Mouse (Mus musculus): ENCODE measurements around the gene Mid1. TPM values are rescaled to one million over a fixed set of nuclear protein-coding genes. Genes with fewer than 3 reads are reported as not detected.
"Not testable (repeated sequence)": the region's sequence is repeated elsewhere in the genome, so short reads cannot be mapped to it uniquely, and the experiment has no call there.

Mid1 gene
- polyA plus RNA-seq, 1 experiment = 8.8 TPM

DNA sequence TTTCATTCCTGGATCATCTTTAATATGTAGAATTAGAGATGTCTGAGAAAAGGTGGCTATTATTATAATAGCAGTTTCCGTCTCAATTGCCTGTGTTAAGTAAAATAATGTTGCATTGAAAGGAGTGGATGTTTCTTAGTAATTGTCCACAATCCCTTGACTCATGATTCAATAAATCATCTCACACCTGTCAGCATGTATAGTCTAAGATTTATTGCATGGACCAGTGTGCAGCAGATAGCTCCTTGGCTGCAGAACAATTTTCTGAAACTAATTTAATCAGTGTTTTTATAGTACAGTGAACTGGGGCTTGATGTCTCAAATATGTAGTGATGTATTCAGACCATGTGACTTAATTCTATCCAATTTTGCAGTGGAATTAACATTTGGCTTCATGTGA, 265.6 kb downstream of the Mid1 start:
- DNase-seq = no peak
- Histone ChIP-seq H3K4me1 (ENCODE audit: control insufficient read depth, insufficient read depth, low read length) (no peaks in the 10 kb centered on the region), H3K4me3 (ENCODE audit: insufficient read depth, low read depth, low read length) (no peak overlapping the region), H3K27me3 (replicated peaks; ENCODE audit: control insufficient read depth, insufficient read depth, low read length) (no peaks in the 10 kb centered on the region), H3K36me3 (ENCODE audit: control insufficient read depth, insufficient read depth, low read length) (no peaks in the 10 kb centered on the region), H3K27ac (ENCODE audit: insufficient read depth, low read depth, low read length) (no peak overlapping the region)
- TF ChIP-seq POLR2A (IDR thresholded peaks at IDR 0.05; ENCODE audit: low read depth, low read length) = no peak
- TF ChIP-seq CTCF (conservative IDR thresholded peaks at IDR 0.05; ENCODE audit: insufficient read depth, insufficient read length, low read depth, low read length) = no peak
- WGBS = 73% methylated on average over 1 of the region's 1 CpGs

DNA sequence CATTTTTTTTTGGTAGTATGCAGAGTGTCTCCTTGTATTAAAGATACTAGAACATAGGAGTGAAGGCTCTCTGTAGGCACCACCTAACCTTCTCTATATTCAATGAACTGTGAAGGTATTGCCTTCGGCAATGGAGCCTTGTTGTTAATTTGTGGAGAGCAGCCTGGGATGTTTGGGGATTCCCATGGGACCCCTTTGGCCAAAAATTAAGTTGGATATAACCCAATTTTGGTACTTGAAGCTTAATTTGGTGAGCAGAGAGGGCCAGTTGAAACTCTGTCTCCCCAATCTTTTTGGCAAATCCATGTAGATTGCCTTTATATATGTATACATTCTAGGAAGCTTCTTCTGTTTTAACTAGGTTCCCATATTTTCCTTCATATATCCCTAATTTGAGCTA, 284.3 kb downstream of the Mid1 start:
- Histone ChIP-seq H3K27me3 (replicated peaks; ENCODE audit: control insufficient read depth, insufficient read depth, low read length) (no peaks in the 10 kb centered on the region; the same call in 1 of the 2 replicates), H3K4me1 (ENCODE audit: control insufficient read depth, insufficient read depth, low read length) (peaks cover 4% of the 10 kb centered on the region; the same call in 1 of the 2 replicates), H3K4me3 (ENCODE audit: insufficient read depth, low read depth, low read length) (no peak overlapping the region), H3K27ac (ENCODE audit: insufficient read depth, low read depth, low read length) (no peak overlapping the region), H3K36me3 (ENCODE audit: control insufficient read depth, insufficient read depth, low read length) (no peaks in the 10 kb centered on the region; the same call in 1 of the 2 replicates)
- TF ChIP-seq POLR2A (IDR thresholded peaks at IDR 0.05; ENCODE audit: low read depth, low read length) (no peak), CTCF (conservative IDR thresholded peaks at IDR 0.05; ENCODE audit: insufficient read depth, insufficient read length, low read depth, low read length) (no peak)
- WGBS = 81% methylated on average over 1 of the region's 1 CpGs
- DNase-seq = no peak

DNA sequence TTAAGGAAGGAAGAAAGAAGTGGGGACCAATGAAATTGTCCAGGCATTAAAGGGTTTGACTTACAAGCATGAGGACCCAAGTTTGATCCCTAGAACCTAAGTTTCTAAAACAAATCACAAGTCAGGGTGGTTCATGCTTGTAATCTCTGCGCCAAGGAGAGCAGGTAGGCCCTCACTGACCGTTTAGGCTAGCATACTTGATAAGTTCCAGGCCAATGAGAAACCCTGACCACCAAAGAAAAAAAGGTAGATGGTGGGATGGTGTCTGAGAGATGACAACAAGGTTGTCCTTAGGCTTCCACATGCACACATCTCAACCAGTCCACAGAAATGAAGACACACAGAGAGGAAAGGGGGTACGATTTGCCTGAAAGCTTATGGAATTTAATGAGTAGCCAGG, 284.8 kb downstream of the Mid1 start:
- DNase-seq = peak; percentile 0
- H3K36me3 ChIP-seq (ENCODE audit: control insufficient read depth, insufficient read depth, low read length); H3K27me3 ChIP-seq (replicated peaks; ENCODE audit: control insufficient read depth, insufficient read depth, low read length); H3K27ac ChIP-seq (ENCODE audit: insufficient read depth, low read depth, low read length); H3K4me1 ChIP-seq (ENCODE audit: control insufficient read depth, insufficient read depth, low read length); H3K4me3 ChIP-seq (ENCODE audit: insufficient read depth, low read depth, low read length): not testable (repeated sequence)
- WGBS = 81% methylated on average over 3 of the region's 3 CpGs

GRCm38 (mm10) chrX:169970546-169970945, 285.5 kb downstream of the Mid1 start:
- not testable (repeated sequence) for H3K4me1 ChIP-seq (ENCODE audit: control insufficient read depth, insufficient read depth, low read length); H3K27ac ChIP-seq (ENCODE audit: insufficient read depth, low read depth, low read length); H3K27me3 ChIP-seq (replicated peaks; ENCODE audit: control insufficient read depth, insufficient read depth, low read length); H3K4me3 ChIP-seq (ENCODE audit: insufficient read depth, low read depth, low read length); H3K36me3 ChIP-seq (ENCODE audit: control insufficient read depth, insufficient read depth, low read length)
- WGBS = 88% methylated on average over 7 of the region's 7 CpGs
- peak; percentile 1 for DNase-seq

DNA sequence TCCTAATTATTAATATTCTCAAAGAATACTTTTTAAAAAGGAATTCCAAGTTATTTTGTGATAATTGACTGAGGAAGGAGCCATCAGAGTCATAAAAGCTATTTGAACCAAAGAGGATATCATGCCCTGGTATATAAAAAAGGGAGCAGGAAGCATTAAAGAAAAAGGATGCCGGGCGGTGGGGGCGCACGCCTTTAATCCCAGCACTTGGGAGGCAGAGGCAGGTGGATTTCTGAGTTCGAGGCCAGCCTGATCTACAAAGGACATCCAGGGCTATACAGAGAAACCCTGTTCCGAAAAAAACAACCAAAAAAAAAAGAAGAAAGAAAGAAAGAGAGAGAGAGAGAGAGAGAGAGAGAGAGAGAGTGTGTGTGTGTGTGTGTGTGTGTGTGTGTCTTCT, 286.6 kb downstream of the Mid1 start:
- WGBS = 85% methylated on average over 6 of the region's 6 CpGs
- not testable (repeated sequence) for H3K27me3 ChIP-seq (replicated peaks; ENCODE audit: control insufficient read depth, insufficient read depth, low read length); H3K4me3 ChIP-seq (ENCODE audit: insufficient read depth, low read depth, low read length); H3K36me3 ChIP-seq (ENCODE audit: control insufficient read depth, insufficient read depth, low read length); H3K27ac ChIP-seq (ENCODE audit: insufficient read depth, low read depth, low read length); H3K4me1 ChIP-seq (ENCODE audit: control insufficient read depth, insufficient read depth, low read length)
- DNase-seq = peak; percentile 0

- WGBS = 57% methylated on average over 2 of the region's 2 CpGs
- DNase-seq; H3K4me1 ChIP-seq (ENCODE audit: control insufficient read depth, insufficient read depth, low read length); H3K27me3 ChIP-seq (replicated peaks; ENCODE audit: control insufficient read depth, insufficient read depth, low read length); H3K36me3 ChIP-seq (ENCODE audit: control insufficient read depth, insufficient read depth, low read length); H3K4me3 ChIP-seq (ENCODE audit: insufficient read depth, low read depth, low read length): not testable (repeated sequence)
- H3K27ac ChIP-seq (ENCODE audit: insufficient read depth, low read depth, low read length) = 0 out of 2 replicates have a peak overlapping the region, but pooled peaks have one; percentile 27
These were observed 287.1 kb downstream of the Mid1 start for GRCm38 (mm10) chrX:169972131-169972530.

DNA sequence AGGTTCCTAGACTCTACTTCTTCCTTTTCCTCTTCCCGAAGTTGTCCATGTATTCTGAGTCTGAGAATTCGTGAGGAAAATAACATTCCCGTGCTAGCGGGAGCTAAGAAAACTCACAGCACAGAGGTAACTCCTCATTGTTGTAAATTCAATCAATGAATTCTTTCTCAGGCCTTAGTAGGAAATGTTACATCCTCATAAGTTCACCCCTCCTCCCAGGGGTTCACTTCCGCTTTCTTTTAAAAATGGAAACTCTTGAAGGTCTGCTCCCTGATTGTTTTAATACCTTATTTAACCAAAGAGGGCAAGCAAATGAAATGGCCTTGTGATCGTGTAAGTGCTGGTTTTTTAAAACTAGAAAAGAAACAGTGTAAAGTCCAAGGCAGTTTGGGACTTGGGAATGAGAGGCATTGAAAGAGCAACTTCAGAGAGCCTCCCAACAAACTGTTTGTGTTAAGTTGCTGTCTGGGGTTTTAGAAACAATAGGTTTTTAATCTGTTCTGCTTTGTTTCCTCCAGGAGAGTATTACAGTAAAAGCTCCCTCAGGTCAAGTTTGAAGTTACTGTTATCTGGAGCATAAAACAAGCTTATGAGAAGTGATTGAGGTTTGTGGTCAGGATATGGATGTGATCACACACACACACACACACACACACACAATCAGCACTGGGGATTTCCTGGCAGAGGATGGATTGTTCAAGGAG, 287.9 kb downstream of the Mid1 start:
- not testable (repeated sequence) for H3K4me3 ChIP-seq (ENCODE audit: insufficient read depth, low read depth, low read length); H3K36me3 ChIP-seq (ENCODE audit: control insufficient read depth, insufficient read depth, low read length); H3K27me3 ChIP-seq (replicated peaks; ENCODE audit: control insufficient read depth, insufficient read depth, low read length); H3K4me1 ChIP-seq (ENCODE audit: control insufficient read depth, insufficient read depth, low read length)
- DNase-seq = peak; percentile 59
- H3K27ac ChIP-seq (ENCODE audit: insufficient read depth, low read depth, low read length) = peak overlapping the region; percentile 71; the same call in 1 of the 2 replicates
- WGBS = 74% methylated on average over 6 of the region's 6 CpGs

DNA sequence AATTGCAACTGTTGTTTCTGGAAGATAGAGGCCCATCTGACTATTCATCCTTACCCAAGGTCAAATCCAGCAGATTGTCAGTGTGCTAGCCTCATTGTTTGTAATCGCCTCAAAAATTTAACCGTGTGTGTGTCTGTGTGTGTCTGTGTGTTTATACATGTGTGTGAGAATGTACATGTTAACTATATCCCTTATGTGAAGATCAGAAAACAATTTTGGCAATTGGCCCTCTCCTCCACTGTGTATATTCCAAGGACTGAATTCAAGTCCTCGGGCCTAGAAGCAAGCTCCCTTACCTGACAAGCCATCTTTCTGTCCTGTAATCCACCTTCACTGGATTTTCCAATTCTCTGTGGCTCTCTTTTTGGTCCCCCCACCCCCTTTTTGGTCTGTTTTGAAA, 288.8 kb downstream of the Mid1 start:
- H3K27ac ChIP-seq (ENCODE audit: insufficient read depth, low read depth, low read length); H3K4me3 ChIP-seq (ENCODE audit: insufficient read depth, low read depth, low read length); H3K27me3 ChIP-seq (replicated peaks; ENCODE audit: control insufficient read depth, insufficient read depth, low read length); H3K4me1 ChIP-seq (ENCODE audit: control insufficient read depth, insufficient read depth, low read length); H3K36me3 ChIP-seq (ENCODE audit: control insufficient read depth, insufficient read depth, low read length): not testable (repeated sequence)
- WGBS = 59% methylated on average over 3 of the region's 3 CpGs
- DNase-seq = peak; percentile 27

GRCm38 (mm10) chrX:169974456-169974855, 289.5 kb downstream of the Mid1 start:
- not testable (repeated sequence) for H3K36me3 ChIP-seq (ENCODE audit: control insufficient read depth, insufficient read depth, low read length); H3K4me1 ChIP-seq (ENCODE audit: control insufficient read depth, insufficient read depth, low read length); H3K4me3 ChIP-seq (ENCODE audit: insufficient read depth, low read depth, low read length); H3K27me3 ChIP-seq (replicated peaks; ENCODE audit: control insufficient read depth, insufficient read depth, low read length); H3K27ac ChIP-seq (ENCODE audit: insufficient read depth, low read depth, low read length)
- 50% methylated on average over 4 of the region's 4 CpGs for WGBS
- peak; percentile 39 for DNase-seq

DNA sequence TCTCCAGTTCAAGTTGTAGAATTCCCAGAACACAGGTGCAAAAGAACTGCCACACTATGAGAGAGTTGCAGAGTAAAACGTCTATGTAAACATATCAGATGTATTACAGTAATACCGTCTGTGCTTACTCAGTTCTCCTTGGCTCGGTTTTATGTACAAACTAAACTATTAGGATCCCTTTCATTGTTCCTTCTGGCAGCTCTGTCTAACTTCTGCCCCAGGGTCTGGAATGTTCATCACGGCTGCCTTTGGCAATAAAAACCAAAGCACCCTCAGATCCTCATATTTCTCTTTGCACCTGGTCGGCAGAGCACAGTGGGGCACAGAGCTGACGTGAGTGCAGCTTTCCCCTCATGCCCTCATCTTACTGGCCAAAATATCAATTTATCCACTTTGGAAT, 290.0 kb downstream of the Mid1 start:
- H3K27me3 ChIP-seq (replicated peaks; ENCODE audit: control insufficient read depth, insufficient read depth, low read length); H3K4me3 ChIP-seq (ENCODE audit: insufficient read depth, low read depth, low read length); H3K36me3 ChIP-seq (ENCODE audit: control insufficient read depth, insufficient read depth, low read length); H3K27ac ChIP-seq (ENCODE audit: insufficient read depth, low read depth, low read length): not testable (repeated sequence)
- H3K4me1 ChIP-seq (ENCODE audit: control insufficient read depth, insufficient read depth, low read length) = peaks cover 10% of the 10 kb centered on the region; the same call in 1 of the 2 replicates
- peak; percentile 31 for DNase-seq
- WGBS = 52% methylated on average over 6 of the region's 6 CpGs

DNA sequence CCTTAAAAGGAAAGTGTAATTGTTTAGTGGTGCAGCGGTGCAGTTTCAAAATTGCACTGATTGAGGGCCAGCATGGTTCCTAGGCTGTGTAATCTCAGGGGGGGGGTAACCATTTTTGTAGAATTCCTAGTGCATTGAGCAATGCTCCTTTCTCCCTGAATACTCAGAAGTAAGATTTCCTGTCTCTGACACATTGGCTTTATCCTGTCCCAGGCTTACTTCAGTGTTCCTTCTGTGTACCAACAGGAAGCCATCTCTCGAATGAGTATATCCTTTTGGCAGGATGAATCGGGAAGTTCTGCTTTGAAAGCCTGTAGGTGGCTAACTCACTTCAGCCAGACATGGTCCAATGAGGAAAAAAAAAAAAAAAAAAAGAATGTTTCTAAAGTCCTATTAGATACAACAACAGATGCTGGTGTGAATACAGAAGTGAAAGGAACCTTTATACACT, 290.7 kb downstream of the Mid1 start:
- peak; percentile 75 for DNase-seq
- H3K27me3 ChIP-seq (replicated peaks; ENCODE audit: control insufficient read depth, insufficient read depth, low read length); H3K4me3 ChIP-seq (ENCODE audit: insufficient read depth, low read depth, low read length); H3K36me3 ChIP-seq (ENCODE audit: control insufficient read depth, insufficient read depth, low read length); H3K27ac ChIP-seq (ENCODE audit: insufficient read depth, low read depth, low read length): not testable (repeated sequence)
- H3K4me1 ChIP-seq (ENCODE audit: control insufficient read depth, insufficient read depth, low read length) = peaks cover 14% of the 10 kb centered on the region; the same call in 1 of the 2 replicates
- WGBS = 66% methylated on average over 3 of the region's 3 CpGs

Data from kidney, adult 2 months (tissue).